In genomic region chr17:88316213-88316967, GRCm38 (mm10) we compare ENCODE assay signal across 10 mouse cellular contexts.
DNase-seq lines count a peak whose midpoint lies in the region; ATAC-seq lines count a peak whose summit lies in the region.
"Had no signal": no experiment of that assay in that cellular context is flagged by ENCODE, and none has a peak within 500 bp of the region (broad histone marks: within the 10 kb centered on the region; RNA-seq: fewer than 3 reads in every experiment).

No protein-coding gene starts in this region.

- H3K9ac ChIP-seq in forebrain, embryonic 11.5 days (ENCODE audit: low read length): no peak overlapping the region
- no peak overlapping the region for H3K9ac ChIP-seq in forebrain, embryonic 16.5 days (replicated peaks; ENCODE audit: low read depth, low read length)
- H3K9ac ChIP-seq: limb, embryonic 15.5 days had no signal

- 70% methylated on average over 15 of the region's 15 CpGs for WGBS in forebrain, embryonic 11.5 days
- WGBS in forebrain, embryonic 10.5 days: 81% methylated on average over 13 of the region's 15 CpGs
- 36% methylated on average over 15 of the region's 15 CpGs for WGBS in forebrain, embryonic 16.5 days

- H3K9me3 ChIP-seq in forebrain, embryonic 11.5 days (ENCODE audit: control insufficient read depth, low read length): no peaks in the 10 kb centered on the region
- H3K9me3 ChIP-seq in forebrain, embryonic 10.5 days: 0 out of 2 replicates have a peak, but pooled peaks cover 3% of the 10 kb centered on the region
- H3K9me3 ChIP-seq in forebrain, embryonic 16.5 days (ENCODE audit: control insufficient read depth, low read length): no peaks in the 10 kb centered on the region
- H3K9me3 ChIP-seq: limb, embryonic 15.5 days had no signal

- no peak overlapping the region for H3K4me3 ChIP-seq in forebrain, embryonic 11.5 days (ENCODE audit: low read depth, low read length)
- no peak overlapping the region for H3K4me3 ChIP-seq in forebrain, embryonic 10.5 days
- no peak overlapping the region for H3K4me3 ChIP-seq in forebrain, embryonic 16.5 days (replicated peaks; ENCODE audit: low read length)
- H3K4me3 ChIP-seq: limb, embryonic 15.5 days had no signal

- H3K4me2 ChIP-seq in forebrain, embryonic 11.5 days (ENCODE audit: low read depth, low read length, severe bottlenecking): no peak overlapping the region
- no peak overlapping the region for H3K4me2 ChIP-seq in forebrain, embryonic 16.5 days (ENCODE audit: low read length)
- H3K4me2 ChIP-seq: limb, embryonic 15.5 days had no signal

- no peaks in the 10 kb centered on the region for H3K36me3 ChIP-seq in forebrain, embryonic 11.5 days (ENCODE audit: control insufficient read depth, insufficient read depth, low read length)
- no peaks in the 10 kb centered on the region for H3K36me3 ChIP-seq in forebrain, embryonic 10.5 days (replicated peaks)
- no peaks in the 10 kb centered on the region for H3K36me3 ChIP-seq in forebrain, embryonic 16.5 days (ENCODE audit: control insufficient read depth, insufficient read depth)
- H3K36me3 ChIP-seq: limb, embryonic 15.5 days had no signal

- peak; percentile 80 for ATAC-seq in forebrain, embryonic 11.5 days (replicated peaks; ENCODE audit: low FRiP score)
- peak; percentile 95 for ATAC-seq in forebrain, embryonic 16.5 days
- no peak for ATAC-seq in erythroblast, adult 5-6 weeks (replicated peaks; ENCODE audit: low FRiP score, poor library complexity, severe bottlenecking)

- H3K27me3 ChIP-seq in forebrain, embryonic 11.5 days (ENCODE audit: control insufficient read depth, insufficient read depth, low read length): no peaks in the 10 kb centered on the region; the same call in 1 of the 2 replicates
- H3K27me3 ChIP-seq in forebrain, embryonic 10.5 days (ENCODE audit: poor library complexity, severe bottlenecking): peaks cover 13% of the 10 kb centered on the region; the same call in 1 of the 2 replicates
- H3K27me3 ChIP-seq in forebrain, embryonic 16.5 days (replicated peaks; ENCODE audit: control insufficient read depth, insufficient read depth, low read length): no peaks in the 10 kb centered on the region
- H3K27me3 ChIP-seq: limb, embryonic 15.5 days had no signal

- H3K27ac ChIP-seq in forebrain, embryonic 11.5 days (ENCODE audit: low read depth, low read length): no peak overlapping the region
- H3K27ac ChIP-seq in forebrain, embryonic 10.5 days: no peak overlapping the region
- peak overlapping the region; percentile 81 for H3K27ac ChIP-seq in forebrain, embryonic 16.5 days (ENCODE audit: low read length)
- H3K27ac ChIP-seq: limb, embryonic 15.5 days had no signal

- H3K4me1 ChIP-seq in forebrain, embryonic 11.5 days (replicated peaks; ENCODE audit: control insufficient read depth, insufficient read depth, low read length): no peaks in the 10 kb centered on the region
- H3K4me1 ChIP-seq in forebrain, embryonic 10.5 days: no peaks in the 10 kb centered on the region
- H3K4me1 ChIP-seq in forebrain, embryonic 16.5 days (replicated peaks; ENCODE audit: control insufficient read depth, insufficient read depth, low read length): peaks cover 14% of the 10 kb centered on the region
- H3K4me1 ChIP-seq: limb, embryonic 15.5 days had no signal

- DNase-seq in forebrain, embryonic 11.5 days (ENCODE audit: low spot score): peak; percentile 53
- DNase-seq in forebrain, embryonic 10.5 days (ENCODE audit: extremely low spot score, low spot score): no peak
- peak; percentile 41 for DNase-seq in CD4-positive helper T cell, adult 2 months (ENCODE audit: low read depth, low spot score)
- peak; percentile 53 for DNase-seq in naive thymus-derived CD4-positive, alpha-beta T cell, adult 2 months (ENCODE audit: low read depth)
- DNase-seq in liver: no peak
- DNase-seq in urinary bladder, postnatal 10 days (ENCODE audit: low spot score): no peak
- DNase-seq: cerebellum, adult 2 months had no signal

Comparison
In these comparisons a context has a peak if more than half of its experiments do, and no peak if none do; other contexts are left out.
1. DNase-seq: peak in forebrain, embryonic 11.5 days (single experiment), CD4-positive helper T cell, adult 2 months (single experiment) and naive thymus-derived CD4-positive, alpha-beta T cell, adult 2 months (single experiment); none in forebrain, embryonic 10.5 days (single experiment), liver (single experiment) and urinary bladder, postnatal 10 days (single experiment).